Mouse (Mus musculus): ENCODE results near the gene Naglu. TPM values are rescaled to one million over a fixed set of nuclear protein-coding genes. Genes with fewer than 3 reads are reported as not detected.

Gene Naglu
- polyA plus RNA-seq, 1 experiment from 2014 or later: 10.8 TPM

- peaks cover 57% of the 10 kb centered on the region for H3K27me3 ChIP-seq (replicated peaks)
- H3K27ac ChIP-seq: no peak within 1 kb of the TSS
- H3K36me3 ChIP-seq: no peaks in the 10 kb centered on the region
- ATAC-seq (ENCODE audit: low FRiP score, low read depth): no peak
- no peak within 1 kb of the TSS for H3K4me3 ChIP-seq
- 70% methylated on average over 9 of the region's 9 CpGs for WGBS
- no peaks in the 10 kb centered on the region for H3K9me3 ChIP-seq
- H3K4me2 ChIP-seq (replicated peaks): no peak within 1 kb of the TSS
- peaks cover 8% of the 10 kb centered on the region for H3K4me1 ChIP-seq
- no peak within 1 kb of the TSS for H3K9ac ChIP-seq
These were observed 8.3 kb downstream of the Naglu start, which contains the start of gene Hsd17b1 for GRCm38 (mm10) chr11:101078121-101078520. Gene Hsd17b1, plus strand, starts transcription at chr11:101078411.

GRCm38 (mm10) chr11:101079746-101080145 lies 9.9 kb downstream of the Naglu start:
- Histone ChIP-seq H3K36me3 (peaks cover 2% of the 10 kb centered on the region; the same call in 1 of the 2 replicates), H3K9me3 (no peaks in the 10 kb centered on the region), H3K4me1 (peaks cover 15% of the 10 kb centered on the region), H3K4me3 (no peak overlapping the region), H3K9ac (no peak overlapping the region), H3K4me2 (replicated peaks) (no peak overlapping the region), H3K27ac (no peak overlapping the region), H3K27me3 (replicated peaks) (peaks cover 57% of the 10 kb centered on the region)
- 3% methylated on average over 27 of the region's 27 CpGs for WGBS
- no peak for ATAC-seq (ENCODE audit: low FRiP score, low read depth)

GRCm38 (mm10) chr11:101080421-101080820 lies 10.6 kb downstream of the Naglu start:
- no peak overlapping the region for H3K9ac ChIP-seq
- 64% methylated on average over 5 of the region's 5 CpGs for WGBS

GRCm38 (mm10) chr11:101081659-101082058 lies 11.8 kb downstream of the Naglu start:
- Histone ChIP-seq H3K4me2 (replicated peaks) (peak overlapping the region; percentile 92), H3K9ac (peak overlapping the region; percentile 85), H3K36me3 (peaks cover 13% of the 10 kb centered on the region), H3K9me3 (no peaks in the 10 kb centered on the region), H3K4me3 (peak overlapping the region; percentile 74), H3K4me1 (peaks cover 26% of the 10 kb centered on the region), H3K27ac (peak overlapping the region; percentile 66; the same call in 1 of the 2 replicates), H3K27me3 (replicated peaks) (peaks cover 48% of the 10 kb centered on the region)
- 9% methylated on average over 10 of the region's 10 CpGs for WGBS
- ATAC-seq (ENCODE audit: low FRiP score, low read depth): no peak

More at GRCm38 (mm10) chr11:101080421-101080820, 10.6 kb downstream of the Naglu start:
- H3K27me3 ChIP-seq (replicated peaks): peaks cover 57% of the 10 kb centered on the region
- H3K4me2 ChIP-seq (replicated peaks): no peak overlapping the region
- H3K36me3 ChIP-seq: peaks cover 8% of the 10 kb centered on the region
- peaks cover 15% of the 10 kb centered on the region for H3K4me1 ChIP-seq
- H3K9me3 ChIP-seq: no peaks in the 10 kb centered on the region
- no peak for ATAC-seq (ENCODE audit: low FRiP score, low read depth)
- no peak overlapping the region for H3K4me3 ChIP-seq
- H3K27ac ChIP-seq: no peak overlapping the region

GRCm38 (mm10) chr11:101082208-101083082 lies 12.6 kb downstream of the Naglu start, which contains the start of gene Coasy:
Gene Coasy, plus strand, starts transcription at chr11:101082565.
- peak within 1 kb of the TSS; percentile 74 for H3K4me3 ChIP-seq
- peak within 1 kb of the TSS; percentile 92 for H3K4me2 ChIP-seq (replicated peaks)
- H3K36me3 ChIP-seq: peaks cover 13% of the 10 kb centered on the region
- under 1% methylated on average over 51 of the region's 51 CpGs for WGBS
- peak within 1 kb of the TSS; percentile 66 for H3K27ac ChIP-seq
- peaks cover 40% of the 10 kb centered on the region for H3K27me3 ChIP-seq (replicated peaks)
- H3K4me1 ChIP-seq: peaks cover 30% of the 10 kb centered on the region
- no peaks in the 10 kb centered on the region for H3K9me3 ChIP-seq
- ATAC-seq (ENCODE audit: low FRiP score, low read depth): peak; percentile 88
- H3K9ac ChIP-seq: peak within 1 kb of the TSS; percentile 85

GRCm38 (mm10) chr11:101083083-101083697 lies 13.4 kb downstream of the Naglu start:
- peaks cover 37% of the 10 kb centered on the region for H3K4me1 ChIP-seq
- peaks cover 13% of the 10 kb centered on the region for H3K36me3 ChIP-seq
- H3K9me3 ChIP-seq: no peaks in the 10 kb centered on the region
- peak overlapping the region; percentile 74 for H3K4me3 ChIP-seq
- H3K27me3 ChIP-seq (replicated peaks): peaks cover 33% of the 10 kb centered on the region
- 0 out of 2 replicates have a peak, but pooled peaks have one; percentile 1 for ATAC-seq (ENCODE audit: low FRiP score, low read depth)
- peak overlapping the region; percentile 92 for H3K4me2 ChIP-seq (replicated peaks)
- H3K27ac ChIP-seq: peak overlapping the region; percentile 28; the same call in 1 of the 2 replicates
- H3K9ac ChIP-seq: peak overlapping the region; percentile 85
- WGBS: 35% methylated on average over 19 of the region's 19 CpGs

- 83% methylated on average over 14 of the region's 14 CpGs for WGBS
- no peak overlapping the region for H3K9ac ChIP-seq
These were observed 14.4 kb downstream of the Naglu start for GRCm38 (mm10) chr11:101084246-101084645.

GRCm38 (mm10) chr11:101084811-101085210 lies 15.0 kb downstream of the Naglu start:
- ATAC-seq (ENCODE audit: low FRiP score, low read depth): no peak
- H3K9ac ChIP-seq: no peak overlapping the region
- H3K4me1 ChIP-seq: peaks cover 36% of the 10 kb centered on the region
- no peak overlapping the region for H3K4me3 ChIP-seq
- peaks cover 17% of the 10 kb centered on the region for H3K27me3 ChIP-seq (replicated peaks)
- 95% methylated on average over 12 of the region's 12 CpGs for WGBS
- peaks cover 26% of the 10 kb centered on the region for H3K36me3 ChIP-seq
- H3K4me2 ChIP-seq (replicated peaks): no peak overlapping the region
- H3K27ac ChIP-seq: no peak overlapping the region
- H3K9me3 ChIP-seq: no peaks in the 10 kb centered on the region

More at GRCm38 (mm10) chr11:101084246-101084645, 14.4 kb downstream of the Naglu start:
- ATAC-seq (ENCODE audit: low FRiP score, low read depth): no peak
- Histone ChIP-seq H3K4me2 (replicated peaks) (no peak overlapping the region), H3K27ac (no peak overlapping the region), H3K9me3 (no peaks in the 10 kb centered on the region), H3K27me3 (replicated peaks) (peaks cover 22% of the 10 kb centered on the region), H3K4me3 (no peak overlapping the region), H3K4me1 (peaks cover 40% of the 10 kb centered on the region), H3K36me3 (peaks cover 20% of the 10 kb centered on the region)

GRCm38 (mm10) chr11:101085617-101086322 lies 16.0 kb downstream of the Naglu start:
- Histone ChIP-seq H3K4me1 (peaks cover 35% of the 10 kb centered on the region), H3K9ac (no peak overlapping the region), H3K36me3 (peaks cover 36% of the 10 kb centered on the region), H3K4me3 (no peak overlapping the region), H3K27ac (no peak overlapping the region), H3K9me3 (no peaks in the 10 kb centered on the region), H3K4me2 (replicated peaks) (peak overlapping the region; percentile 97; the same call in 1 of the 2 replicates), H3K27me3 (replicated peaks) (peaks cover 7% of the 10 kb centered on the region)
- 89% methylated on average over 18 of the region's 18 CpGs for WGBS
- no peak for ATAC-seq (ENCODE audit: low FRiP score, low read depth)

- Histone ChIP-seq H3K9me3 (no peaks in the 10 kb centered on the region), H3K27ac (peak overlapping the region; percentile 79; the same call in 1 of the 2 replicates), H3K4me3 (no peak overlapping the region), H3K4me2 (replicated peaks) (peak overlapping the region; percentile 97), H3K9ac (no peak overlapping the region; the same call in 1 of the 2 replicates), H3K4me1 (peaks cover 35% of the 10 kb centered on the region), H3K27me3 (replicated peaks) (0 out of 2 replicates have a peak, but pooled peaks cover 2% of the 10 kb centered on the region), H3K36me3 (peaks cover 41% of the 10 kb centered on the region)
- 91% methylated on average over 6 of the region's 6 CpGs for WGBS
- ATAC-seq (ENCODE audit: low FRiP score, low read depth): no peak
These were observed 16.5 kb downstream of the Naglu start for GRCm38 (mm10) chr11:101086323-101086674.

- peak within 1 kb of the TSS; percentile 79; the same call in 1 of the 2 replicates for H3K27ac ChIP-seq
- ATAC-seq (ENCODE audit: low FRiP score, low read depth): peak; percentile 81
- no peaks in the 10 kb centered on the region for H3K27me3 ChIP-seq (replicated peaks)
- peak within 1 kb of the TSS; percentile 97 for H3K4me2 ChIP-seq (replicated peaks)
- H3K4me3 ChIP-seq: peak within 1 kb of the TSS; percentile 91
- H3K36me3 ChIP-seq: peaks cover 48% of the 10 kb centered on the region
- H3K9me3 ChIP-seq: no peaks in the 10 kb centered on the region
- WGBS: 2% methylated on average over 52 of the region's 52 CpGs
- H3K4me1 ChIP-seq: peaks cover 35% of the 10 kb centered on the region
- peak within 1 kb of the TSS; percentile 93 for H3K9ac ChIP-seq
These were observed 17.2 kb downstream of the Naglu start, which contains the start of gene Mlx for GRCm38 (mm10) chr11:101086756-101087681. Gene Mlx, plus strand, starts transcription at chr11:101087277.

Data from neural tube, embryonic 12.5 days (tissue).